Mouse (Mus musculus): ENCODE results near the gene Hspa1b.

- no peak for TF ChIP-seq CTCF (IDR thresholded peaks at IDR 0.05; ENCODE audit: control insufficient read depth, insufficient read depth, low read length)
- no peak for TF ChIP-seq POLR2A (IDR thresholded peaks at IDR 0.05; ENCODE audit: borderline replicate concordance, control insufficient read depth, low read depth, low read length)
These were observed 38.1 kb upstream of the Hspa1b start for GRCm38 (mm10) chr17:34997142-34997483.
